Mouse (Mus musculus) cerebellum, adult 18-20 months (tissue): Measurements from ENCODE around the gene Pde8a.

Experiments used
- DNase-seq, 2 experiments: peaks; one replicate each; pipeline ENCODE4 v3.0.0; 2021

Pde8a gene

DNA sequence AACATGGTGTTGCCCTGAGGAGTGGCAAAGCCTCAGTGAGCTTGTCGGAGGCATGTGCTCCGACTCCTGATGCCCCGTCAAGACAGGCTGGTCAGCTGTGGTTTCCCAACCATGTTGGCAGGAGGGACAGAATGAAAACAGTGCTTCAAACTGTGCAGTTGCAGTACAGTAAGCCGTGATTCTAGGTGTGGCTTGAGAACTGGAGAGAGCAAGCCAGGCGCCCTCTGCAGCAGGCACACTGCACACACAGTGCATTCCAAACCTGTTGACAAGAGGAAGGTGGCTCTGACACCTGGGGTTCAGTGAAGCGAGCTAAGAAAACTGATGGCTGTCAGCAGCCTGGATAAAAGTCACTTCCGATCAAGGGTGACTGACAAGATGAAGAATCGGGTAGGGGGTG, 73.5 kb downstream of the Pde8a start:
- no peak for DNase-seq

DNA sequence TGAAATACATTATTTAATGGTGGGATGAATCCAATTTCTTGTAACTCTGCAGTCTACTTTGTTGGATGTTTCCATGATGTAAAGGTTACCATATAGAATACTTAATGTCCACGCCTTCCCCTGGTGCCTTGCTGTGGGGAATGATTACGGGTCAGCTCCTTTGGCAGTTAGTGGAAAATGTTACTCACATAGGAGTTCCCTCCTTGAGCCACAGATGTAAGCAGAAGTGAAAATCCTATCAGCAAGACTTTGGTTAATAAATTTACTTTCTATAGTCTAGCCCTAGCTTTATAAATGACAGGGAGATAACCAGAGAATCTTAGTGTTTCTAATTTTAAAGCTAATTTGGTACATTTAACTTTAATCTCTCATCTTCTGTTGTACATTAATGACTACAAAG, 81.8 kb downstream of the Pde8a start:
- no peak for DNase-seq

- no peak for DNase-seq
Observed at GRCm38 (mm10) chr7:81298206-81298605, 84.8 kb downstream of the Pde8a start.

DNA sequence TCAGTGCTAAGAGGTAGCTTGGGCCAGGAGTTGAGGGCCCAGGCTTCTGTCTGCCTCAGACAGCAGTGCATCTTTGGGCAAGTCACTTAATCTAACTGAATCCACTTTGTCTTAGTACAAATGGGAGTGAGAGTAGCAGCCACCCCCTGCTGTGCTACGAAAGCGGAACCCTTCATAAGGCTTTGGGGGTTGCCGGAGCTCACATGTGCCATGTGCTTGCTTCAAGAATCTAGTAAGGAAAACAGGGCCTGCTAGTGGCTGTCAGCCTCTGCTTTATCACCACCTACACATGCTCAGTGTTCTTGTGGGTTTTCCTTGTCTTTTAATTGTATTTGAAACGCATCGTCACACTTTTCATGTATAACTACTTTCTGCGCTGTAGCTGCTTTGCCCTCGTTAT, 87.9 kb downstream of the Pde8a start:
- no peak for DNase-seq

DNA sequence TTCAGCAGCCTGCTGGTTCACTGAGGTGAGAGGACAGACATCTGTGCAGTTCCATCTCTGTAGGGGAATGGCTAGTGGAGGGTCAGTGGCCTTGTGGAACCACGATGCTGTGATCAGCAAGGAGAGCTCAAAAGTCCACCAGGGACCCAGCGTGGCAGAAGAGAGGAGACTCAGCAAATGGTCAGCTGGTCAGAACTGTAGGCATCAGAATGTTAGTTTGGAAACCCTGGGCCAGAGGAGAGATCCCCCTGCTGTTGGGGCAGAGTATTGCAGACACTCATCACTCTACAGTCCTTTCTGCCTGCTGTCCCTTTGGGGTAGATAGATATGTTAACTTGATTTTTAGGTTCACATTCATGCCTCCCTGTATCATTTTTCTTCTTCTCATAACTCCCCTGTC, 90.3 kb downstream of the Pde8a start:
- no peak for DNase-seq

DNA sequence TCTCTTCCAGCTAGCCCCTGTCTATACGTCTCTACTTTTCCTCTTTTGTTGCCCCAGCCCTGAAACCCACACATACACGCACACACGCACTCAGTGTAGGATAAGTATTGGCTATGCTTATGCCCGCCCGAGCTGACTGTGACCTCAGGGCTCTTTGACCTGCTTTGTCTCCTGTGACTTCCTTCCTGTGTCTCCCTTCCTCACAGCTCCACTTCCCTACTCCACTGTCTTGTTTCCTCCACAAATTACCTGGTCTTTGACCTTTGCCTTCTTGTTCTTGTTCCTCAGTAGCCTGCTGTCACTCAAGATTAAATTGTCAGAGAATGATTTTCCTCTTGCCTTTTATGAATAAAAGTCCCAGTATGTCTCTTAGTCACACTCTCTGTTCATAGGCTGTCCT, 90.7 kb downstream of the Pde8a start:
- no peak for DNase-seq

DNA sequence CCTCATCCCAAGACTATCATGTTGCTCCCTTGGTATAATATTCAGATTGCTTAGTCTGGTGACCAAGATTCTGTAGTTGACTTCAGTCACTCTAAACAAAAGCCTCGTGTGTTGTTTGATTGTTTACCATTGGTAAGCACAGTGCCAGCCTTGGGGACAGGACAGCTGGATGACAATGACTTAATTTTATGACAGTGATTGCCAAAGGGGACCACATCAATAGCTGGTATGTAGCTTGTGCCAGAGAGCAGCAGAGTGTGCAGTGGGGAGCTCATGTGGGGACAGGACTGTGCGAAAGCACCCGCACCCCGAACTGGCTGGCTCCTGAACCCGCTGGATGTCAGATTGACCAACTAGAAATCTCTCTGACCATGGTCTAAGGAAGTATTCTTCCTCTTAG, 91.3 kb downstream of the Pde8a start:
- no peak for DNase-seq

GRCm38 (mm10) chr7:81307735-81308134, 94.3 kb downstream of the Pde8a start:
- DNase-seq = peak in 1 of 2 experiments; percentile 19

DNA sequence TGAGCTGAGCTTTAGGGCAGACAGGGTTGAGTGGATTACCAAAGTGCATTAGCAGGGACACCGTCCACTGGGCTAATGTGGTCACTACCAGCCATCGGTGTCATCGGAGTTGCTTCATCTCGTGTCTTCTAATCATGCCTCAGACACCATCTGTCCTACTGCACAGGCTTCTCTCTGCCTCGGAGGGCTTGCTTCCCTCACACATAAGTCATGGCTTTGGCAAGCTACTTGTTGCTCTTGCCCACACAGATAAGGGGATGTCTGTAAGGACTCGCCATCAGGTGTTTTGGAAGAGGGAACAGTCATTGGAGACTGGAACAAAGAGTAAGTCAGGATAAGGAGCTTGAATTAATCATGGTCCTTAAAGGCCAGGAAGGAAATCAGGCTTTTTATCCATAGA, 95.9 kb downstream of the Pde8a start:
- no peak for DNase-seq

GRCm38 (mm10) chr7:81311130-81311529, 97.7 kb downstream of the Pde8a start:
- DNase-seq = no peak

GRCm38 (mm10) chr7:81311581-81311980, 98.2 kb downstream of the Pde8a start:
- no peak for DNase-seq

- DNase-seq = no peak
Observed at GRCm38 (mm10) chr7:81315583-81315982, 102.2 kb downstream of the Pde8a start.

DNA sequence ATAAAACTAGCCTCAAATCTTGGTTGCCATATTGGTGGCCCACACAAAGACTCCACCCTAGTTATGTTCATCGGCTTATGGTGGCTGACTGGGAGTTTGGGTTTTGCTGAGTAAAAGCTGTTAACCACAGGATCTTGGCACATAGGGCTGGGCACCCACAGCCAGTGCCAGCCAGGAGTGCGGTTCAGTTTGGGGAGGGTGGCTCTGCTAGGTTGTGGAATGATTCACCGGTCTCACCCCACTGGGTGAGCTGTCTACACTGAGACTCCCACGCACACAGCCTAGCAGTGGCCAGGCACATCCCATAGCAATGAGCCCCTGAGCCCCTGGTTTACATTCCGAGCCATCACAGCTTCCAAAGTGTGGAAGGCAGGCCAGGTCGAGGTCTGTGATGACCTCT, 106.4 kb downstream of the Pde8a start:
- no peak for DNase-seq

- no peak for DNase-seq
Observed at GRCm38 (mm10) chr7:81321776-81322175, 108.4 kb downstream of the Pde8a start.

DNA sequence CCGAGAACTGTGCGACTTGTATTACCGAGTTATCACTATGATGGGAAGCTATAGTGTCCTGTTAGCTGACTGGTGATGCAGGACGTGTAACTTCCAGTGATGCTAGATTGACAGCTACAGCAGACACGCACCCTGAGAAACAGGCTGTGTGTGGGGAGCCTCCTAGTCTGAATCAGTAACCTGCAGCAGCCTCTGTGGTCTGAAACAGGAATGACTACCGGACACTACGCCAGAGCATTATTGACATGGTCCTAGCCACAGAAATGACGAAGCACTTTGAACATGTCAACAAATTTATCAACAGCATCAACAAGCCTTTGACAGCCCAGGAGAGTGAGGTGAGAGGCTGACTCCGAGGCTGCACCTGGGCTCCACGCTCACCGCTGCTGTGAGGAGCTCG, 112.6 kb downstream of the Pde8a start:
- no peak for DNase-seq

- no peak for DNase-seq
Observed at GRCm38 (mm10) chr7:81326859-81327258, 113.5 kb downstream of the Pde8a start.

- DNase-seq = no peak
Observed at GRCm38 (mm10) chr7:81327661-81328060, 114.3 kb downstream of the Pde8a start.

GRCm38 (mm10) chr7:81330767-81331166, 117.4 kb downstream of the Pde8a start:
- no peak for DNase-seq

- DNase-seq = no peak
Observed at GRCm38 (mm10) chr7:81331851-81332250, 118.5 kb downstream of the Pde8a start.

- no peak for DNase-seq
Observed at GRCm38 (mm10) chr7:81335705-81336431, 122.5 kb downstream of the Pde8a start.

GRCm38 (mm10) chr7:81336432-81336786, 123.0 kb downstream of the Pde8a start:
- DNase-seq = peak in 1 of 2 experiments; percentile 43

- DNase-seq = no peak
Observed at GRCm38 (mm10) chr7:81337785-81338521, 124.6 kb downstream of the Pde8a start.

- no peak for DNase-seq
Observed at GRCm38 (mm10) chr7:81338522-81338873, 125.1 kb downstream of the Pde8a start.

DNA sequence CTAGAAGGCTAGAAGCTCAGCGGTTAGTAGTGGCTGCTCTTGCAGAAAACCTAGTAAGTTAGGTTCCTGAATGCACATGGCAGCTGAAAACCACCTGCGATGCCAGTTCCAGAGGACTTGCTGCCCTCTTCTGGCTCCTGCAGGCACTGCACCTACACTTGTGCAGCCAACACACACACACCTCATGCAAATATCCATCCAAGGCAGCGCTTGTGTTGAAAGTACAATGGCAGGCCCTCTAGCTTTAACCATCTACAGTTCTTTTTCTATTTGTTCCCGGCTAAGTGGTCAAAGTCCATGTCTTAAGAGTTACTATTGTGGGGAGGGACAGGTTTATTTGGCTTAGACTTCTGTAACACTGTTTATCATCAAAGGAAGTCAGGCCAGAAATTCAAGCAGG, 126.4 kb downstream of the Pde8a start:
- DNase-seq = peak in 1 of 2 experiments; percentile 37

- no peak for DNase-seq
Observed at GRCm38 (mm10) chr7:81341563-81341962, 128.2 kb downstream of the Pde8a start.
